Mouse (Mus musculus) liver, adult (tissue): ENCODE results near the gene Lmo4.

ENCODE experiments used
- GATA4 ChIP-seq: IDR thresholded peaks from 2 replicates; pipeline ENCODE4 v1.6.1; 2014; ENCODE audit warnings: mild to moderate bottlenecking, low read length; ENCODE audit not compliant: insufficient replicate concordance

Gene Lmo4

DNA sequence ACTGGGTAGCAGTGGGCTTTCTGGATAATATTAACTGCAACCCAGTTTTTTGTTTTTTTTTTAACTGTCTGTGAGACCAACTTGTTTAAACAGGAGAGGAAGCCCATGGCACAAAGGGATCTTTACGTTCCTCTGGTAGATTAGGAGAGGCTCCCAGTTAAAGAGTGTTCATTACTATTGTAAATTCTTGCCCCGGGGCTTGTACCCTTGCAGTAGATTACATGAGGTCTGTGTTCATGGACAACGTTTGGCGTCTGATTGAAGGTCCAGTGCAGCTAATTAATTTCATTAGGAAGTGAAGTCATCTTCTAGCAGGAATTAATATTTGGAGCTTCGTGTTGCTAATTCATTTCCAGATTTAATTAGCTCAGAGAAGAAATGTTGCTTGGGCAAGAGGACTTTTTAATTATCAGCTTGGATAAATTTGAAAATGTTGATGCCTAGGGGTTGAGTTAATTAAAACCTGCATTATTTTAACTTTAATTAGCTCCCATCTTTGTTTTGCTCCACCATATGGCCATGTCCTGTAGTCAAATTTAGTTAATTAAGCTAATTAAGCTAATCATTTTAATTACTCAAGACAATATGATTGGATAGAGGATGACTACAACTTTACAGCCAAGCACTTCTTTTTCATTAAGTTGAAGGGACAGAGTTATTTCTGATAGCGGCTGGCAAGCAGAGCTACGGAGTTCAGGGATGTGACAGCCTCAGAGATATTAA is 31.0 kb downstream of the Lmo4 start:
- TF ChIP-seq GATA4, result no peak

DNA sequence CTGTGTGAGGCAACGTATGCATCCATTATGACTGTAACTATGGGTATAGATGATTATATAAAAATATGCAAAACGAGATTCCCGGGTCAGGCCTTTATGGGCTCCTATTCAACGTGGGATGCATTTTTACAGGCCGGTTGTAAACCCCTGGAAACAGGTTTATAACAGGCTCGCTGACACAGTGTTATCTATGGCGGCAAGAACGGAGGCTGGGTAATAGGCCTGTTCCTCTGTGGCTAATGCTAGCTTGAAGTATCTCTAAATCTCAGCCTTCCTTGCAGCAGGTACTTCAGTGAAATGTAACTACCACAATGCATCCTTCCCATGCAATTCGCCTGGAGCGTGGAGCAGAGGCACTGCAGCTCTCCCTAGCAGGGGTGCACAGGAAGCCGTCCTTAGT is 31.9 kb downstream of the Lmo4 start:
- TF ChIP-seq GATA4, result no peak

DNA sequence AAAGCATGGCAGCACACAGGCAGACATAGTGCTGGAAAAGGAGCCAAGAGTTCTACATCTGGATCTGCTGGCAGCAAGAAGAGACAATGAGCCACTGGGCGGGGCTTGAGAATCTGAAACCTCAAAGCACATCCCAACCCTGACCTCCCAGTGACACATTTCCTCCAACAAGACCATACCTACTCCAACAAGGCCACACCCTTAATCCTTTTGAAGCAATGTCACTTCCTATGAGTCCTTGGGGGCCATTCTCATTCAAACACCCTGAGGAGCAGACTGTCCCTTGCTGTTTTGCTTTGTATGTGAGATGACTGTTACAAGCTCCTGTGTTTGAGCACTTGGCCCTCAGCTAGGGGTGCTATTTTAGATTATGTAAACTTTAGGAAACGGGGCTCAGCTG is 33.3 kb downstream of the Lmo4 start:
- TF ChIP-seq GATA4, result no peak

DNA sequence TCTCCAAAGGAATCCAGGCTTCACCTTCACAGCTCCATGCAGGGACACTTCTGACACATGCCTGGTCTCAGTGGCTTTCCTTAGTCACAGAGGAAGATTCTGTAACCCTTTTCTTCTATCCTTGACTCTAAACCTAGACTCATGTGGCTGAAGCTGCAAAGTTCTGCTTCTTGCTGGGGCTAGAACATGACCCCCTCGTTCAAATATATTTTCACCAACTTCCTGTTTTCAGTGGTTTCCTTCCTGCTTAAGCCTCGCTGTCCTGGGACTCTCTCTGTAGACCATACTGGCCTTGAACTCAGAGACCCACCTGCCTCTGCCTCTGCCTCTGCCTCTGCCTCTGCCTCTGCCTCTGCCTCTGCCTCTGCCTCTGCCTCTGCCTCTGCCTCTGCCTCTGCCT is 34.5 kb downstream of the Lmo4 start:
- no peak for TF ChIP-seq GATA4

DNA sequence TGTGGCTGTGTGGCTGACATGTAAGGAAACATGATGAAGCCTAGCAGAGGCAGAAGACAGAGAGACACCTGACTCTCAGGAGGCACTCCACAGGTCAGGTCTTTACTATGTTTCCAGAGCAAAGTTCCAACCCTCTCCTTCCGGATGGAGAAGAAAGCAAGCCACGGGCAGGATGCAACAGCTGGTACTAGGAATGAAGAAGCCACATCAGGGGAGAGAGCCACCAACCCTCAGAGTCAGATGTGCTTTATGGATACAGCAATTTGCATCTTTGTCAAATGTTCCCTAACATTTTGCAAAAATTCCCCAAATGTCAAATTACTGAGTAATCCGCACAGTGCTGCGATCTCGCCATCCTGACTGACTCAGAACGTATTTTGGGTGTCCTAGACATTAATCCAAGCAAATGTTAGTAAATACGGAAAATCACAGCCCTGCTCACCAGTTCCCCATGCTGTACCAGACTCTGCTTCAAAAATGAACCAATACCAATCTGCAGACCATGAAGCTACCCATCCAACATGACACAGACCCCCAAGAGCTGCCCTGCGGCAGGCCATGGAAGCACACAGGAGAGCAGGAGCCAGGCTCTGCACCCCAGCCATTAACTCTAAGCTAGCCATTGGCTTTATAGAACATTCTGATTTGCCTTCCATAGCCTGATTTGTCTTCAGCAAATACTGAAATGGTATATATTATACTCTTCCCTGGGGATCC is 38.4 kb downstream of the Lmo4 start:
- no peak for TF ChIP-seq GATA4

DNA sequence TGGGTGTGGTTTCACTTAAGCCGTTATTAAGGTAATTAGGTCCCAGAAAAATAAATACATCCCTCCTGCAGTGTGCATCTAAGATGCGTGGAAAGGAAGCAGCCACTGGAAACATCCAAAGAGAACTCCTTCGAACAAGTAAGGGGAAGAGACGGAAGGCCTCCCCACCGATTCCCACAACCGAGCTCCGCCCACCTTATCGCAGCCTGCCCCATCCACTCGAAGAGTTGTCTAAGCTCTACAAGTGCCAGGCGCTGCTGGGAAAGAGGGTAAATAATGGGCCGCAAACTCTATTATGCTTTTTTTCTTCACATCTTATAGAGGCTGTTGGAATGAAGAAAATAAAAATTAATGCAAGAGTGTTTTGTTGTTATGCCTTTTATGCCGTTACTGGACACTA is 39.6 kb downstream of the Lmo4 start:
- no peak for TF ChIP-seq GATA4

DNA sequence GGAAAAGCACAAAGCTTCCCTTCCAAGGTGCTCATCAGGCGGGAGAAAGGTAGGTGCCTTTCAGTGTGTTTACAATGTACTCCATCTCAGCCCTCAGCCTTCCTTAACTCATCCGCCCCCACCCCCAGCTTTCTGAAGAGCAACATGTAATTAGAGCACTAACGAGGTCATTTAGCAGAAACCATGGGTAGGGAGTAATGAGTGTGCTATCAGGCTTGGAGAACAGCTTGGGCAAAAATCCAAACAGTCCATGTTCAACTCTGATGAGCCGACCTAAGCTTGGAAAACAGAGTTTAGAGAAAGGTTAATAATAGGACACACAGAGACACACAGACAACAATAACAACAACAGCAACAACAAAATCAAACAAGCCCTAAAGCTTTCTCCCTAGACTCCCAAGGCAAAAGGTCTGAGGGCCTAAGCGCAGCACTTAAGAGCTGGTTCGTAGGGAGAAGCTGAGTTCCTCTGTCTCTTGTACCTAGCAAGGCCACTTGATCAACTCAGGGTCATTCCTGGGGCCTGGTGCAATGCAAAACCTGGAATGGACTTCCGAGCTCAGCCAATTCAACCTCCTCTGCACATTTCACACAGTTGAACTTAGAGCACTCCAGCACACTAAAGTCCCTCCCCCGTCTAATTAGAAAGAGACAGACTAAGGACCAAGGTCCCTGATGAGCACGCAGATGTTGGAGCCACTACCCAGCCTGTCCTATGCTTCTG is 40.2 kb downstream of the Lmo4 start:
- no peak for TF ChIP-seq GATA4

DNA sequence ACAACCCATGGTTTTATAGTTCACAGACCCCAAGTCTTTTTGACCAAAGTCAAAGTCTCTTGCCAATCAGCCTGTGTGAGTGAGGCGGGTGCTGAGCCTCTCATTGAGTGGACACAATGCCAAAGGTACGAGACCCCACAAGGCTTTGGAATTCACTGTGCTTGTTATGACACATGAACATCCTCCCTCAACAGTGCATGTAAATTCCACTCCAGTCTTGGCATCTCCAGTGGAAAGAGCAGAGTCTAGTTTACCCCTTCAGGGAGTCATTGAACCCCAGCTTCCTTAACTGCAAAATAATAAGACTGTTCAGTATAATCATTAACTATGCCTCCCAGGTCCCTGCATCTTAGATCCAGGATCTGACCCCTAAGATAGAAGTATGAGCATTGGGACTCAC is 41.3 kb downstream of the Lmo4 start:
- TF ChIP-seq GATA4, result no peak

DNA sequence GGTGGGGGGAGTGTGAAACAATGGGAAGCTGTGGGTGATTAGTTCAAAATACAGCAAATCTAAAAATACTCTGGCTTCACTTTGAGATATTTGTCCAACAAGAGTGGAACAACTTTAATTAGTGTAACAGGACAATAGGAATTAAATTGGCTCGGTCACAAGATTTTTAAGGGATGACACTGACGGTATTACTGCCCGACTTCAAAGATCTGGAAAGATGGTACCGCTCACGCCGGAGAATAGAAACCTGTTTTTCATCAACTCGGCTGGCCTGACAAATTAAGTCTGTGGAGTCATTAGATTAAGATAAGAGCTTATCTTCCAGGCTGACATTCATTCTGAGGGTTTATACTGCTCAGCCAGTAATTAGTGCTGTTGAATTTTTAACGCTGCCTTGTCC is 42.9 kb downstream of the Lmo4 start:
- no peak for TF ChIP-seq GATA4

DNA sequence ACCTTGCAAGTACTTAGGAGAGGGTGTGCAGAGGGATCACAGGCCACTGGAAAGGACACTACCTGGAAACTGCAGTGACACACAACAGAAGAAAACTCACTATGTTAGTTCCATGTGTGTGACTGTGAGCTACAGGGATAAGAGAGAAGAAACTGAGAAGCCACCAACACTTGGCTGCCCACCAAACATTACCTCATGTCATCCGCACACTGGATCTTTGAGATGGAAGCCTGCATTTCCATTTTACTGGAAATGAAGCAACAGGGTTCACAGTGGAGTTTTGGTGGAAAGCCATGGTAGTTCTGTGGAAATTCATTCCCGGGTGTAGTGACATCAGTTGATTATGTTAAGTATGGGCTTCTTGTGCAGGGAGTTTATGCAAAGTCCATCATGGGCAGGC is 43.8 kb downstream of the Lmo4 start:
- TF ChIP-seq GATA4, result no peak

DNA sequence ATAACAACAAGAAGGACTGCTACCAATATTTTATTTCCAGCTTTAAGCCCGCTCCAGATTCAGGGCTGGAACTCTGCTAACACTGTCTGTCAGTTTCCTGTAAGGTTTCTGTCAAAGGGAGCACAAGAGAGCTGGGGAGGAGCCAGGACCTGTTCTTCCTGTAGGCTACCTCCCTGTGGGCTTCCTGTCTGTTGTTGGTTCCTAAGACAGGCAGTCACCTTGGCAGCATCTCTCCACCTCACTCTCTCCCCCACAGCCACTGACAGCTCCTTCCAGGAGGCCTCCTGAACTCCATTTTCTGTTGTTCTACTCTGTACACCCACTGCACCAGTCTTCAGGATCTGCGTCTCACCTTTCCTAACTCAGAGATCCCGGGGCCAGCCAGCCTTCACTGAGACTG is 49.3 kb downstream of the Lmo4 start:
- no peak for TF ChIP-seq GATA4

DNA sequence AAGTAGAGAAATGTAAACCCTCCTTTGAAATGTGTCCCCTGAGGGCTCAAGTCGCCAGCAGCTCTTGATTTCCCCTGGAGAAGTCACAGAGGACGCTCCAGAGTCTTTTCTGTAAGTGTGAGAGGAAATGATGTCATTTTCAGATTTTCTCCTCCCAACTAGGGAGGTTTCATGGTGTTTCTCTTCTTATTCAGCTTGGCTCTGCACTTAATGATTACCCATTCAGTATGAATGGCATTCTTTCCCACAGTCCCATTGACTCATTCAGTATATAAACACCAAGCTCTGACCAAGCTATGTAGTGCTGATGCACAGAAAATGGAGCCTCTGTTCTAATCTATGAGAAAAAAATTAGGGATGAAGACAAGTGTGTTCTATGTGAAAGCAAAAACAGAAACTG is 51.6 kb downstream of the Lmo4 start:
- TF ChIP-seq GATA4, result no peak

DNA sequence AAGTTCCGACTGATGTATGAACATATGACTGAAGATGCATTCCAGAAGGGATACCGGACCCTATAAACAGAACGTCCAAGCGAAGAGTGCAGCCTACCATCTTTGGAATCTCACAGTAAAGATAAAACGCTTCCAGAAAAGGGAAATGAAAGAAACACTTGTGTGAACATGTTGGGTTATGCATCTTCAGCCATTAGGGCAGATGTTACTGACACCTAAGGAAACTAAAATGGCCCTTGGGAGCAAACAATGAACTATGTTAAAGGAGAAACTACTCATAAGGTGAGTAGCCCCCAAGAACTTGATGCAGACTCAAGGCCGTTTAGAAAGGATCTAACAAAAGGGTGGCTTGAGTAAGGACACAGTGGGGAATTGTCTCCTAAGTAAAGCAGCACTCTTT is 54.0 kb downstream of the Lmo4 start:
- TF ChIP-seq GATA4, result no peak

DNA sequence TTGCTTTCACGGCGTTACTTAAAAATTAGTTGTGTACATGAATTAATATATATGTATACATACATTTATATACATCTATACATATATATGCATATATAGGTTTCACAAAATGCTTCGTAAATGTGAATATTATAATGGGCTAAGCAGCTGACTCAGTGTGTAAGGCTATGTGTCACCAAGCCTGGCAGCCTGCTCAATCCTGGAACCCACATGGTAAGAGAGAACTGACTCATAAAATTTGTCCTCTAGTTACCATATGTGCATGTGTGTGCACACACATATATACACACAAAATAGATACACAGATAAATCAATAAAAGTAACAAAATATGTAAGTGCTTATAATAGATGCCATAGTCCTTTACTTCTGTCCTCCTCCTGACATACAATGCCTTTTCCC is 56.8 kb downstream of the Lmo4 start:
- no peak for TF ChIP-seq GATA4

DNA sequence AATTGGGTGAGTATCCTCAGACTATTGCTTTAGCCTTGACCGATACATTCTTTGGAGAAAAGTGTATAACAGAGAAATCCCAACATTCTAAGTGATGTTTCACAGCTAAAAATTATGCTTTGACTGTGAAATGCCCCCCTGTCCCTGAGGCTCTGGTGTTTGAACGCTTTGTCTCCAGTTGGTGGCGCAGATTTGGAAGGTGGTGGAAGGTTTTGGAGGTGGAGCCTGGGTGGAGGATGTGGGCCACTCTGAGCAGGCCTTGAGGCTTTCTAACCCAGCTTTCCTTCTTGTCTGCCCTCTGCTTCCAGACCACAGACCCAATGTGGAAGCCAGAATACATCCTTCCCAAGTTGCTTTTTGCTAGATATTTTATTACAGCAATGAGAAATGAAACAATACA is 57.8 kb downstream of the Lmo4 start:
- TF ChIP-seq GATA4, result no peak

DNA sequence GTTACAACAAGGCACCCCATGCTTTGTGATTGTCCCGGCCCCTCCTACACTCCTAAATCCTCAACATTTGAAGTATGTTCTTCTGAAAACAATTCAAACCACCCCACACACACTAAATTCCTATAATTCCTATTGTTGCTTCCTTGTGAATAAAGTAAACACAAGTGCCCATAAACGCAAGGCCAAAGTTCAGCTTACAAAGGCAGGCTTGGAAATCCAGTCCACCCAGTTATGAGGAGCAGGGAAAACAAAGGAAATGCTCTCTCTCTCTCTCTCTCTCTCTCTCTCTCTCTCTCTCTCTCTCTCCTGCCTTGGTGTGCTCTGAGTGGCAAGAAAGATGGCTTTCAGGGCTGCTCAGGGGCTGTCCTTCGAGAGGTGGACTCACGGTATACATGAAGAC is 61.0 kb downstream of the Lmo4 start:
- TF ChIP-seq GATA4, result no peak

DNA sequence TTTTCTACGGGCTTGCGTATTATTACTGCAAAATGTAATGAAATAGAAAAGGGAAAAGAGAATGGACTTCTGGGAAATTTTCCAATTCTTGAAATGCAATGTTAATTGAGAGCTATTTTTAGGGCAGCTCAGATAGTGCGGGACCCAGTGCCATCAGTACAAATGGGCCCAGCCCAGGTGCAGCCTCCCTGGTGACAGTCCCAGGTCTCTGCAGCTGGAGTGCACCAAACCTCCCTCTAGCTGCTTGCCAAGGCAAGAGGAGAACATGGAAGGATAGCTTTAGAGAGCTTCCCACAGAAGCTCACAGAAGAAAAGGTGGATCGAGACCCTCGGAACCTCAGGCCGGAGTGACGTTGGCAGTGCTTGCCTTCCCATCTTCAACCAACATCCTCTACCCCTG is 62.1 kb downstream of the Lmo4 start:
- TF ChIP-seq GATA4, result no peak

DNA sequence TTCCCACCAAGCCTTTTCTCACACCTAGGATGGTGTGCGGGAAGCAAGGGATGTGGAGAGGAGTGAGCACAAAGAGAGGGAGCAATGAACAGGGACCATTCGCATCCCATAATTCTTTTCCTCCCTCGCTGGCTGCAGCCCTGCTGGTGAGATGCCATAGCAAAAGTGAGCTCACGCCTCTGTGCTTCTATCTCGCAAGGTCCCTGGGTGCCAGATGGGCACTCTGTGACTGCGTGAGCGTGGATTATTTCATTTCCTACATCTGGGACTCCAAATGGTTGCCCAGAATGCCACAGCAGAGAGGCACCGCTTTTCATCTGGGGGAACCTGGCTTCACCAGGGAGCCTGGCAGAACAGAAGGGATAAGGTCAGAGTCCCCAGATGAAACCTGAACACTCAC is 63.2 kb downstream of the Lmo4 start:
- no peak for TF ChIP-seq GATA4
